Mouse (Mus musculus) kidney, embryonic 16.5 days (tissue): ENCODE data around the gene Hhex. TPM values are rescaled to one million over a fixed set of nuclear protein-coding genes. Genes with fewer than 3 reads are reported as not detected.

Experiments
- ATAC-seq: fragments of 200-750 bp; cut with Nextera tagmentation; 2 replicates; pipeline ENCODE4 v1.8.0; 2017; ENCODE audit warnings: moderate TSS enrichment; ENCODE audit not compliant: low FRiP score, low TSS enrichment
- H3K27ac ChIP-seq: fragments of 300-500 bp; sonication (generic); 2 replicates; pipeline ENCODE4 v1.5.1; 2014; ENCODE audit warnings: low read length
- H3K27me3 ChIP-seq: fragments of 300-500 bp; sonication (generic); 2 replicates; pipeline ENCODE4 v1.6.1; 2014; ENCODE audit warnings: low read length, control low read depth, mixed read lengths; ENCODE audit not compliant: insufficient read depth
- H3K36me3 ChIP-seq: fragments of 300-500 bp; sonication (generic); 2 replicates; pipeline ENCODE4 v1.6.1; 2014; ENCODE audit warnings: low read length, control low read depth, mixed read lengths; ENCODE audit not compliant: insufficient read depth
- H3K4me1 ChIP-seq: fragments of 300-500 bp; sonication (generic); 2 replicates; pipeline ENCODE4 v1.6.1; 2014; ENCODE audit warnings: low read length, control low read depth, mixed read lengths; ENCODE audit not compliant: insufficient read depth
- H3K4me2 ChIP-seq: fragments of 300-500 bp; sonication (generic); replicated peaks from 2 replicates; pipeline ENCODE4 v1.6.1; 2014; ENCODE audit warnings: low read depth, low read length
- H3K4me3 ChIP-seq: fragments of 300-500 bp; sonication (generic); 2 replicates; pipeline ENCODE4 v1.5.1; 2014; ENCODE audit warnings: mild to moderate bottlenecking, low read length
- H3K9ac ChIP-seq: fragments of 300-500 bp; sonication (generic); replicated peaks from 2 replicates; pipeline ENCODE4 v1.6.1; 2014; ENCODE audit warnings: low read length
- H3K9me3 ChIP-seq: fragments of 300-500 bp; sonication (generic); 2 replicates; pipeline ENCODE4 v1.6.1; 2016; ENCODE audit warnings: low read length, control low read depth
- WGBS: fragments of 180-500 bp; shearing (Covaris S2); extraction: QIAGEN DNeasy Blood & Tissue Kit; methylation state at CpG from one replicate; pipeline ENCODE4 v1.1.7; 2014; 5-methylcytosine and 5-hydroxymethylcytosine counted together
- polyA plus RNA-seq: library from polyadenylated mRNA; unstranded; fragments of >200 nt; fragmentation: Nextera tagmentation; extraction: Ambion mirVana; gene quantifications from 2 replicates; pipeline ENCODE4 v1.2.1, GENCODE M21; 2015

The Hhex gene
- polyA plus RNA-seq, 1 experiment from 2014 or later, result 17.9 TPM

DNA sequence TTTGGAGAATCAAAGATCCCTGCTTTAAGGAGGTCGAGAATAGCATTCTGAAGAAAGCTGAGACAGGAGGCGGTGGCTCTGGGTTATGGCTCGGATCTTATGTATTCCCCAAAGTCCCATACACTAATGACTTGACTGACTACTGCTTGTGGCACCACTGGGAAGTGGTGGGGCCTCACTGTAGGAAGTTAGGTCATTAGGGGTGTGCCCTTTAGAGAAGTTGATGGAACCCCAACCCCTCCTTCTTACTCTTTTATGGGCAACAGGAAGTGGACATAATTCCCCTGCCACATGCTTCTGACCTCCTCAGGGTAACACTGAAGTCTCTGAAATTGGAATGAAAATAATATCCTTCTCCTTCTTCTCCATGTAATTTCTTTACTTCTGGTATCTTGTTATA lies 38.0 kb downstream of the Hhex start:
- no peak overlapping the region for H3K27ac ChIP-seq
- ATAC-seq, result no peak
- WGBS, result 66% methylated on average over 3 of the region's 3 CpGs
- H3K9ac ChIP-seq, result no peak overlapping the region
- H3K4me3 ChIP-seq, result no peak overlapping the region
- H3K4me1 ChIP-seq, result no peaks in the 10 kb centered on the region
- H3K4me2 ChIP-seq, result no peak overlapping the region
- no peaks in the 10 kb centered on the region for H3K36me3 ChIP-seq
- no peaks in the 10 kb centered on the region for H3K27me3 ChIP-seq
- no peaks in the 10 kb centered on the region for H3K9me3 ChIP-seq

DNA sequence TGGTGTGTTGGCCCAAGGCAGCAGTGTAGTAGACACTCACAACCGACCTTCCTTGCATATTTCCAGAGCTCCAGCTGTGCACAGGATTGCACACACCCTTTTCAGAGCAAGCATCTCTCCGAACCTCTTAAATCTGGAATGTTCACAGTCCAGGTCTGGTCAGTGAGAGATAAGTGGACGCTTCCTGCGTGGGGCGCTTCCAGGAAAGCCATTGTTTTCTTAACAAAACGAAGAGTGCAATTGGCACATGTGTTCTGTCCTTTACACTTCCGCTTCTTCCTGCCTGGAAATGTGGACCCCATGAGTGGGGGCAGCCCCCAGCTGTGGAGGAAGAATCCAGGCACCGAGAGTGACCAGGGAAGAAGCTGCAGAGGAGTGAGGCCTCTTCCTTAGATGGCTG lies 47.1 kb downstream of the Hhex start:
- Histone ChIP-seq H3K27ac (no peak overlapping the region), H3K9me3 (no peaks in the 10 kb centered on the region), H3K27me3 (no peaks in the 10 kb centered on the region), H3K9ac (no peak overlapping the region), H3K4me1 (no peaks in the 10 kb centered on the region), H3K4me2 (no peak overlapping the region), H3K36me3 (no peaks in the 10 kb centered on the region), H3K4me3 (no peak overlapping the region)
- ATAC-seq, result peak; percentile 76
- 60% methylated on average over 8 of the region's 8 CpGs for WGBS

DNA sequence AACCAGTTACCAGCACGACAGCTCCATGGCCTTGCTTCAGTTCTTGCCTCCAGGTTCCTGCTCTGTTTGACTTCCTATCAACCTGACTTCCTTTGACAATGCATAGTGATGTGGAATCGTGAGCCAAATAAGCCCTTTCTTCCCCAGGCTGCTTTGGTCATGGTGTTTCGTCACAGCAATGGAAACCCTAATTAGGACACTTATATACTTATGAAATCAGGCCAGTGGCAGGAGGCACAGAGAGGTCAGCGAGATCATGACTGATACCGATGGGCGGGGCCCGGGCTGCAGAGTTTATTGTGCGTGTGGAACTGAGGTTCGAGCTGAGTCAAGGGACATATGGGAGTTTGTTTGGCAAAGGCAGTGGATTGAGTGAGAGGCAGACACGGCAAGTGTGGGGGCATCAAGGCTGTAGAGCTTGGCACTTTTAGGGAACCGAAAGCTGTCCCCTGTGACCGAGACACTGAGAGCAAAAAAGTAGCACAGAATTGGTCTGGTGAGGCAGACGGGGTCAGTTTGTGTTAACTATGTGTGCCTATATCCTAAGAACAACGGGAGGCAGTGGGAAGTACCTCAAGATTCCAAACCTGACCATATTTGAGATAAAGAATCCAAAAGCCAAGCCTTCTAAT lies 48.1 kb downstream of the Hhex start:
- Histone ChIP-seq H3K9ac (no peak overlapping the region), H3K27me3 (no peaks in the 10 kb centered on the region), H3K27ac (no peak overlapping the region), H3K4me3 (no peak overlapping the region), H3K4me2 (no peak overlapping the region), H3K9me3 (no peaks in the 10 kb centered on the region), H3K4me1 (no peaks in the 10 kb centered on the region), H3K36me3 (no peaks in the 10 kb centered on the region)
- 78% methylated on average over 14 of the region's 14 CpGs for WGBS
- no peak for ATAC-seq

DNA sequence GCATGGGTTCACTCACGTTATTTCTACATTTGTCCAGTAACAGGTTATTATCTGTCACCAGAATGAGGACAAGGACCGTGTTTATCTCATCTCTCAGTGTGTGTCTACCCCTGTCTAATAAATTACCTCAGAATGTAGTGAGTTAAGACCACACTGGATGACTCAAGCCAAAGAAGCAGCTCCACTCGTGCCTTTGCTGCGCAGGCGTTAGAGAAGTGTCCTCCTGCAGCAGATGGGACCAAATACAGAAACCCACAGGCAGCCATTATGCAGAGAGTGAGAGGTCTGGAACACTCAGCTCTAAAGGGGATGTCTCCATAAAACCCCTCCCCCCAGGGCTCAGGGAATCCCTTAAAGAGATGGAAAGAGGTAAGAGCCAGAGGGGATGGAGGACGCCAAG lies 50.2 kb downstream of the Hhex start:
- Histone ChIP-seq H3K4me1 (no peaks in the 10 kb centered on the region), H3K4me2 (no peak overlapping the region), H3K9me3 (no peaks in the 10 kb centered on the region), H3K9ac (no peak overlapping the region), H3K27me3 (no peaks in the 10 kb centered on the region), H3K27ac (no peak overlapping the region), H3K36me3 (no peaks in the 10 kb centered on the region), H3K4me3 (no peak overlapping the region)
- WGBS, result 67% methylated on average over 6 of the region's 6 CpGs
- ATAC-seq, result no peak

DNA sequence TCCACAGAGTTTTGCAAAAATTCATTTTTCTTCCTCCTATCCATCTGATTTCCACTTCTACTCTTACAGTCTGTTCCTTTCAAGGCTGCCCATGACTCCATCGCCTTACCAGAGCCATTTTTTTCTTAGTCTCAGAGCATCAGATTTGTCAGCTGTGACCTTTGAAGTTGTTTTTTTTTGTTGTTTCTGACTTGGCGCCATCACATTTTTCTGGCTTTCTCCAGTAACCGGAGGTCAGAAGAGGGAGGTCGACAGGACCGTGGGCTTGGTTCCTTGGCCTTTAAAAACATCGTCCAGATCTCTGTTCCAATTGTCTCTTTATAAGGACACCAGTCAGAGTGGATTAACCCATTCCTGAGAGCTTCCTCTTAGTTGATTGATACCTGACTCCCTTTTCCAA lies 52.2 kb downstream of the Hhex start:
- Histone ChIP-seq H3K27me3 (no peaks in the 10 kb centered on the region), H3K4me1 (no peaks in the 10 kb centered on the region), H3K4me2 (no peak overlapping the region), H3K27ac (no peak overlapping the region), H3K4me3 (no peak overlapping the region), H3K9ac (no peak overlapping the region), H3K36me3 (no peaks in the 10 kb centered on the region), H3K9me3 (no peaks in the 10 kb centered on the region)
- WGBS, result 66% methylated on average over 6 of the region's 6 CpGs
- no peak for ATAC-seq

DNA sequence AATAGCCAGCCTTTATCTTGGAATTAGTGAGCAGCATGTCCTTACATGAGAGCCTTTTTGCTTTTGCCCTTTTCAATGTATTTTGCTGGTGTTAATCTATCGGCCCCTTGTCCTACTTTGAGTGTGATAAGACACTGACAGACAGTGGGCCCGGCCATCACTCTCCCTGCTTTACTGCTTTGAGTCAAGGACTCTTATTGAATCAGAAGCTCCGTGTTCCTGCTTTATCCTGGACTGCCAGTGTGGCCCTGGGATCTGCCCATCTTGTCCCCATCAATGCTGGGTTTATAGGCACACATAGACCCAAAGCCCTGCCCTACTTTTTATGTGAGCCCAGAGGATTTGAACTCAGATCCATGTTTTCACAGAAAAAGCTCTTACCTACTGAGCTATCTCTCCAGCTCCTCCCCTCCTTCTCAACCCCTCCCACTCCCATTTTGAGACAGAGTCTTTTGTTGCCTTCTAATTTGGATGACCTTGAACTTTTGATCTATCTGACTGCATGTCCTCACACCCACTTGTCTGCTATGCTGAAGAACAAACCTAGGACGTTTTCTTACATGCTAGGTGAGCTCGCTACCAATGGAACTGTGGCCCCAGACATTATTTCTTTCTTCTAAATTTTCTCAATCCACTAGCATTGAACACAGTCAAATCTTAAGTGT lies 53.3 kb downstream of the Hhex start:
- Histone ChIP-seq H3K9me3 (no peaks in the 10 kb centered on the region), H3K4me2 (no peak overlapping the region), H3K36me3 (no peaks in the 10 kb centered on the region), H3K9ac (no peak overlapping the region), H3K27me3 (no peaks in the 10 kb centered on the region), H3K4me1 (no peaks in the 10 kb centered on the region), H3K27ac (no peak overlapping the region), H3K4me3 (no peak overlapping the region)
- ATAC-seq, result no peak
- 84% methylated on average over 5 of the region's 5 CpGs for WGBS

DNA sequence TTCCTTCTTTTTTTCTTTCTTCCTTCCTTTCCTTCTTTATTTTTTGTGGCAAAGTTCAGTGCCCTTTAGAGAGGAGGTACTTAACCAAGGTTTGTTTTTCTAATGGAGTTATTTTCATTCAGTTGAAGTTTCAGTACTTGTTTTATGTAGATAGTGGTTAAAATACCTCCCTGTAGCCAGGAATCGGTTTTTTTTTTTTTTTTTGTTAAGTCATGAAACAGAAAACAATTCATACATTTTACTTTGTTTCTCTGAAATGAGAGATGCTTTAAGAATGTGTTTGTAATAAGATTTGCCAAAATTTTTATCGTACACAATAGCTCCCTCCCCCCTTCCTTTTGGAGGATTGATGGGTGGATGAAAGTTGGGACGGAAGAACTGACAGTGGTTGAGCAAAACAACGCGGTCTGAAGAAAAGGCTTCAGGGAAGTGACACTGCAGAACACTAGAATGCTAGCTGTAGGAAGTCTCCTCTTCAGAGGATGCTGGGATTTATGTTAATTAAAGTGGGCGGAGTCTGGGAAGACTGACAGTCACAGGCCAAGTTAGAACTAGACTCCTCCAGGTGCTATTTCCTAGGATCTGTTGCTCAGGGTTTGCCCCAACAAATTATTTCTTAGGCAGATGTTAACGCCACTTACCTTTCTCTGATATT lies 54.1 kb downstream of the Hhex start:
- no peaks in the 10 kb centered on the region for H3K9me3 ChIP-seq
- 62% methylated on average over 7 of the region's 7 CpGs for WGBS
- H3K4me1 ChIP-seq, result no peaks in the 10 kb centered on the region
- H3K27me3 ChIP-seq, result no peaks in the 10 kb centered on the region
- H3K36me3 ChIP-seq, result no peaks in the 10 kb centered on the region
- no peak for ATAC-seq
- H3K9ac ChIP-seq, result no peak overlapping the region
- no peak overlapping the region for H3K4me2 ChIP-seq
- no peak overlapping the region for H3K4me3 ChIP-seq
- H3K27ac ChIP-seq, result no peak overlapping the region

Other genes starting within 250 kb of the Hhex start
- 74.4 and 79.8 TPM in 2 replicates for gene March5, start 227.3 kb upstream of the Hhex start, polyA plus RNA-seq
- 0.73 and 1.3 TPM in 2 replicates for gene Cpeb3, start 226.2 kb upstream of the Hhex start, polyA plus RNA-seq
- 55.8 and 58.2 TPM in 2 replicates for gene Ide, start 97.0 kb upstream of the Hhex start, polyA plus RNA-seq
- 57.1 and 61.4 TPM in 2 replicates for gene Kif11, start 58.4 kb upstream of the Hhex start, polyA plus RNA-seq
- gene Exoc6, start 115.6 kb downstream of the Hhex start, polyA plus RNA-seq, result 25.3 and 26.9 TPM in 2 replicates